Mouse (Mus musculus) MEL (cell line): ENCODE data around the gene Gm28042. TPM values are rescaled to one million over a fixed set of nuclear protein-coding genes. Genes with fewer than 3 reads are reported as not detected.

Source experiments
- DNase-seq: peaks from one replicate; pipeline ENCODE4 v3.0.0; 2011; ENCODE audit warnings: low read depth, low spot score
- H3K27ac ChIP-seq: 2 replicates; pipeline ENCODE4 v1.5.1; 2012; ENCODE audit warnings: low read depth, mild to moderate bottlenecking, control low read depth, low read length, moderate library complexity; ENCODE audit not compliant: control insufficient read depth
- H3K27me3 ChIP-seq, 2 experiments: fragments of 150-350 bp in 1 of 2; sonication (generic) in 1 of 2; 2 replicates each; pipeline ENCODE4 v1.6.1; 2012; ENCODE audit warnings: low read length in 2 of 2, mild to moderate bottlenecking in 2 of 2, improper control_type of control experiment in 1 of 2, moderate library complexity in 1 of 2; ENCODE audit not compliant: insufficient read depth in 2 of 2, control insufficient read depth in 1 of 2
- H3K36me3 ChIP-seq, 2 experiments: 2 replicates each; pipeline ENCODE4 v1.6.1; 2012 to 2014; ENCODE audit warnings: low read length in 2 of 2, improper control_type of control experiment in 1 of 2, inconsistent platforms in 1 of 2, mild to moderate bottlenecking in 1 of 2; ENCODE audit not compliant: insufficient read depth in 2 of 2, control insufficient read depth in 1 of 2
- H3K4me1 ChIP-seq, 2 experiments: fragments of 150-350 bp in 1 of 2; sonication (generic) in 1 of 2; 2 replicates each; pipeline ENCODE4 v1.6.1; 2012; ENCODE audit warnings: low read length in 2 of 2, improper control_type of control experiment in 1 of 2, mild to moderate bottlenecking in 1 of 2; ENCODE audit not compliant: insufficient read depth in 2 of 2, control insufficient read depth in 1 of 2
- H3K4me3 ChIP-seq, 2 experiments: fragments of 150-350 bp in 1 of 2; sonication (generic) in 1 of 2; 2 replicates each; pipeline ENCODE4 v1.5.1; 2012; ENCODE audit warnings: low read depth in 2 of 2, low read length in 2 of 2, mild to moderate bottlenecking in 2 of 2, moderate library complexity in 2 of 2, control low read depth in 1 of 2, improper control_type of control experiment in 1 of 2; ENCODE audit not compliant: control insufficient read depth in 1 of 2, insufficient read depth in 1 of 2
- H3K79me2 ChIP-seq: 2 replicates; pipeline ENCODE4 v1.6.1; 2012; ENCODE audit warnings: mild to moderate bottlenecking, low read length, moderate library complexity; ENCODE audit not compliant: control insufficient read depth, poor library complexity, insufficient read depth
- H3K9ac ChIP-seq: 2 replicates; pipeline ENCODE4 v1.6.1; 2012; ENCODE audit warnings: low read depth, mild to moderate bottlenecking, control low read depth, low read length, moderate library complexity; ENCODE audit not compliant: control insufficient read depth, poor library complexity, severe bottlenecking
- H3K9me3 ChIP-seq: fragments of 150-350 bp; sonication (generic); replicated peaks from 2 replicates; pipeline ENCODE4 v1.6.1; 2012; ENCODE audit warnings: mild to moderate bottlenecking, low read length, improper control_type of control experiment, moderate library complexity; ENCODE audit not compliant: insufficient read depth
- BHLHE40 ChIP-seq: IDR thresholded peaks from 2 replicates; pipeline ENCODE4 v1.6.1; 2012; ENCODE audit warnings: low read depth, mild to moderate bottlenecking, inconsistent platforms, low read length, improper control_type of control experiment, borderline replicate concordance
- CHD2 ChIP-seq: IDR thresholded peaks from 2 replicates; pipeline ENCODE4 v1.6.1; 2011; ENCODE audit warnings: low read length, improper control_type of control experiment
- CTCF ChIP-seq, 3 experiments: IDR thresholded peaks in 2 of 3; conservative IDR thresholded peaks in 1 of 3; 2 replicates each; pipeline ENCODE4 v1.5.1; 2011 to 2012; ENCODE audit warnings: low read length in 3 of 3, low read depth in 2 of 3, mild to moderate bottlenecking in 2 of 3, improper control_type of control experiment in 1 of 3, inconsistent platforms in 1 of 3, mixed read lengths in 1 of 3, moderate library complexity in 1 of 3; ENCODE audit not compliant: control insufficient read depth in 1 of 3, insufficient read depth in 1 of 3, poor library complexity in 1 of 3, severe bottlenecking in 1 of 3
- EP300 ChIP-seq, 2 experiments: IDR thresholded peaks; 2 replicates each; pipeline ENCODE4 v1.6.1; 2011; ENCODE audit warnings: improper control_type of control experiment in 2 of 2, low read length in 2 of 2, low read depth in 1 of 2, mild to moderate bottlenecking in 1 of 2
- ETS1 ChIP-seq: IDR thresholded peaks from 2 replicates; pipeline ENCODE4 v1.6.1; 2012; ENCODE audit warnings: low read depth, mild to moderate bottlenecking, inconsistent platforms, low read length, improper control_type of control experiment, moderate library complexity
- HCFC1 ChIP-seq: IDR thresholded peaks from 2 replicates; pipeline ENCODE4 v1.6.1; 2012; ENCODE audit warnings: low read depth, mild to moderate bottlenecking, inconsistent platforms, low read length, improper control_type of control experiment, moderate library complexity
- JUND ChIP-seq: IDR thresholded peaks from 2 replicates; pipeline ENCODE4 v1.6.1; 2011; ENCODE audit warnings: low read depth, mild to moderate bottlenecking, improper control_type of control experiment, low read length
- KAT2A ChIP-seq: conservative IDR thresholded peaks from 2 replicates; pipeline ENCODE4 v1.6.1; 2012; ENCODE audit warnings: low read depth, low read length, improper control_type of control experiment, inconsistent platforms
- MAFK ChIP-seq: IDR thresholded peaks from 2 replicates; pipeline ENCODE4 v1.6.1; 2011; ENCODE audit warnings: low read depth, mild to moderate bottlenecking, low read length, improper control_type of control experiment, borderline replicate concordance
- MAZ ChIP-seq: IDR thresholded peaks from 2 replicates; pipeline ENCODE4 v1.6.1; 2012; ENCODE audit warnings: low read depth, mild to moderate bottlenecking, inconsistent platforms, low read length, improper control_type of control experiment
- MYB ChIP-seq: IDR thresholded peaks from 2 replicates; pipeline ENCODE4 v1.6.1; 2011; ENCODE audit warnings: mild to moderate bottlenecking, low read depth, low read length, improper control_type of control experiment
- MYC ChIP-seq: IDR thresholded peaks from 2 replicates; pipeline ENCODE4 v1.6.1; 2011; ENCODE audit warnings: low read depth, mild to moderate bottlenecking, low read length, improper control_type of control experiment, moderate library complexity
- NRF1 ChIP-seq: IDR thresholded peaks from 2 replicates; pipeline ENCODE4 v1.6.1; 2014; ENCODE audit warnings: low read depth, mild to moderate bottlenecking, inconsistent platforms, low read length, improper control_type of control experiment, moderate library complexity; ENCODE audit not compliant: poor library complexity, insufficient read depth, severe bottlenecking
- POLR2AphosphoS2 ChIP-seq: IDR thresholded peaks from 2 replicates; pipeline ENCODE4 v1.6.1; 2011; ENCODE audit warnings: low read length, improper control_type of control experiment
- POLR2AphosphoS5 ChIP-seq: IDR thresholded peaks from 2 replicates; pipeline ENCODE4 v1.6.1; 2012; ENCODE audit warnings: low read depth, borderline replicate concordance, mild to moderate bottlenecking, inconsistent platforms, low read length, moderate library complexity, mixed read lengths
- RAD21 ChIP-seq: IDR thresholded peaks from 2 replicates; pipeline ENCODE4 v1.6.1; 2011; ENCODE audit warnings: mild to moderate bottlenecking, low read depth, low read length, improper control_type of control experiment
- SIN3A ChIP-seq: IDR thresholded peaks from 2 replicates; pipeline ENCODE4 v1.6.1; 2012; ENCODE audit warnings: low read length, improper control_type of control experiment, inconsistent platforms
- SMC3 ChIP-seq: IDR thresholded peaks from 2 replicates; pipeline ENCODE4 v1.6.1; 2011; ENCODE audit warnings: low read depth, low read length, improper control_type of control experiment
- TAL1 ChIP-seq: IDR thresholded peaks from 2 replicates; pipeline ENCODE4 v1.6.1; 2012; ENCODE audit warnings: mild to moderate bottlenecking, inconsistent platforms, low read length, moderate library complexity, mixed read lengths
- TBP ChIP-seq: IDR thresholded peaks from 2 replicates; pipeline ENCODE4 v1.8.0; 2011; ENCODE audit warnings: low read depth, low read length, improper control_type of control experiment
- TCF12 ChIP-seq: IDR thresholded peaks from 2 replicates; pipeline ENCODE4 v1.6.1; 2014; ENCODE audit warnings: low read depth, mild to moderate bottlenecking, inconsistent platforms, low read length, improper control_type of control experiment, moderate library complexity
- UBTF ChIP-seq: IDR thresholded peaks from 2 replicates; pipeline ENCODE4 v1.6.1; 2012; ENCODE audit warnings: low read depth, mild to moderate bottlenecking, inconsistent platforms, low read length, improper control_type of control experiment, moderate library complexity, borderline replicate concordance; ENCODE audit not compliant: insufficient read depth
- ZKSCAN1 ChIP-seq: IDR thresholded peaks from 2 replicates; pipeline ENCODE4 v1.6.1; 2012; ENCODE audit warnings: low read depth, mild to moderate bottlenecking, inconsistent platforms, low read length, improper control_type of control experiment, moderate library complexity
- ZNF384 ChIP-seq: IDR thresholded peaks from 2 replicates; pipeline ENCODE4 v1.6.1; 2012; ENCODE audit warnings: low read depth, mild to moderate bottlenecking, inconsistent platforms, low read length, improper control_type of control experiment
- polyA plus RNA-seq, 2 experiments: library from polyadenylated mRNA; stranded (reverse) in 1 of 2; unstranded in 1 of 2; fragments of >175 nt in 1 of 2; fragments of >200 nt in 1 of 2; gene quantifications; 2 replicates each; pipeline versions ENCODE4 v1.2.1 to v1.2.4; 2012; ENCODE audit warnings: low replicate concordance in 2 of 2, low read depth in 1 of 2; ENCODE audit not compliant: insufficient read length in 2 of 2, insufficient read depth in 1 of 2, missing spikeins in 1 of 2
- total RNA-seq: library from RNA; depleted of rRNA; stranded (reverse); fragments of 300-350 nt; gene quantifications from 2 replicates; pipeline ENCODE4 v1.2.3, GENCODE M21; 2012

Gm28042 gene
- total and polyA plus RNA-seq, 3 experiments = 0.96 to 1.7 TPM; not detected in 1

DNA sequence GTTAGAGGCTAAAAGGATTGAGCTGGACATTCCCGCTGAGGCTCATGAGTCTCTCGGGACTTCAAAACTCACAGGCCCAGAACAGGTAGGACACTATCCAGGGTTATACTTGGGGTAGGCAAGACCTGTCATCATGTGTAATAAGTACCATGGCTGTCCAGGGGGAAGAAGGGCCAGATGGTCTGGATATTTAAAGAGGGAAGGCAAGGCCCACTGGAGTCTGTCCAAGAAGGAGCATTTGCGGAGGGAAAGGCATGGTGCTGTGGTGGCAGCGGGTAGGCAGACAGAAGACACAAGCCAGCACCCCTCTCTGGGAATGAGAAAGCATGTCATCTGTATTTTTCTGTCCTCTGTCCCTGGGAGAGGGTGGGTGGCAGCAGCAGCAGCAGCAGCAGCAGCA, 46.8 kb downstream of the Gm28042 start:
- DNase-seq = no peak
- H3K4me3 ChIP-seq = no peak overlapping the region
- H3K27ac ChIP-seq = no peak overlapping the region
- no peak for TF ChIP-seq ZNF384
- TF ChIP-seq MYB = no peak
- no peak for TF ChIP-seq TAL1
- no peak for TF ChIP-seq SMC3
- no peak for TF ChIP-seq POLR2AphosphoS2
- no peak for TF ChIP-seq MAZ
- no peak for TF ChIP-seq RAD21
- no peak for TF ChIP-seq BHLHE40
- TF ChIP-seq HCFC1 = no peak
- no peak for TF ChIP-seq SIN3A
- TF ChIP-seq JUND = no peak
- TF ChIP-seq NRF1 = no peak
- TF ChIP-seq CHD2 = no peak
- no peak for TF ChIP-seq KAT2A
- no peak for TF ChIP-seq TBP
- H3K27me3 ChIP-seq = peaks cover 3 to 6% of the 10 kb centered on the region in 2 experiments; a peak in 2 of 4 replicates
- no peaks in the 10 kb centered on the region for H3K4me1 ChIP-seq
- H3K9ac ChIP-seq = no peak overlapping the region
- H3K36me3 ChIP-seq = no peaks in the 10 kb centered on the region
- no peaks in the 10 kb centered on the region for H3K9me3 ChIP-seq
- no peaks in the 10 kb centered on the region for H3K79me2 ChIP-seq

GRCm38 (mm10) chr2:120076076-120076705, 48.9 kb downstream of the Gm28042 start:
- no peak for TF ChIP-seq CTCF (IDR thresholded peaks at IDR 0.05 in 2 of 3, conservative IDR thresholded peaks at IDR 0.05 in 1 of 3; ENCODE audit: control insufficient read depth in 1 of 3, insufficient read depth in 1 of 3, low read depth in 2 of 3, low read length in 3 of 3, poor library complexity in 1 of 3, severe bottlenecking in 1 of 3)
- no peak for TF ChIP-seq POLR2AphosphoS5
- TF ChIP-seq UBTF = no peak
- no peak for TF ChIP-seq EP300 (IDR thresholded peaks at IDR 0.05; ENCODE audit: low read depth in 1 of 2, low read length in 2 of 2)
- TF ChIP-seq SMC3 = no peak
- no peak for TF ChIP-seq BHLHE40
- TF ChIP-seq MYC = no peak
- no peak for TF ChIP-seq ETS1
- TF ChIP-seq TCF12 = no peak
- TF ChIP-seq MAFK = no peak
- TF ChIP-seq JUND = no peak
- TF ChIP-seq ZKSCAN1 = no peak
- Histone ChIP-seq H3K27me3 (peaks cover 3 to 6% of the 10 kb centered on the region in 2 experiments; a peak in 2 of 4 replicates), H3K4me1 (no peaks in the 10 kb centered on the region), H3K79me2 (no peaks in the 10 kb centered on the region), H3K27ac (no peak overlapping the region), H3K4me3 (no peak overlapping the region), H3K9me3 (no peaks in the 10 kb centered on the region), H3K36me3 (no peaks in the 10 kb centered on the region), H3K9ac (no peak overlapping the region)
- DNase-seq = no peak
